Mouse (Mus musculus) cerebellum, postnatal 36 days (tissue): ENCODE results near the gene Ost4.
A peak's percentile ranks its signal among the peaks of the same experiment; 100 is the strongest.

ENCODE experiments used
- DNase-seq, 2 experiments: peaks; one replicate each; pipeline ENCODE4 v3.0.0; 2021 to 2022; ENCODE audit warnings: mixed read lengths in 2 of 2

The Ost4 gene

DNA sequence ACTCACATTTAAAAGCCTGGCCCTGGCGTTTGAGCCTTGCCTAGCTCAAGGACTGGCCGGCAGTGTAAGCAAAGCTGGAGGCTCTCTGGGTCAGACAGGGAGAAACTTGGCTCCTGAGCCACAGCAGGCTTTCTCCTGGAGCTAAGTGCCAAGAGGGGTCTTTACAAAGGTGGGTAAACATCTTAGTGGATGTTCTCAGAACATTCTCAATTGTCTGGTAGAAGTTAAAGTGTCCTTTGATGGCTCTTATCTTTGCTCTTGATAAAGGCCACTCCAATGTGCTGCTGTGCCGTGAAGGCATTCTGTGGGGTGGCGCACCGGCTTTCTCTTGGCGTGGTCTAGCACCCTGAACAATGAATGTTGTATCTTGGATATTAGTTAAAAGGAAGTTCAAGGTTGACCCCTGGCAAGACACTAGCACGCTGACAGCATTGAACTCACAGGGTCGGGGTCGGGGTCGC lies 15.0 kb upstream of the Ost4 start:
- DNase-seq, result no peak

DNA sequence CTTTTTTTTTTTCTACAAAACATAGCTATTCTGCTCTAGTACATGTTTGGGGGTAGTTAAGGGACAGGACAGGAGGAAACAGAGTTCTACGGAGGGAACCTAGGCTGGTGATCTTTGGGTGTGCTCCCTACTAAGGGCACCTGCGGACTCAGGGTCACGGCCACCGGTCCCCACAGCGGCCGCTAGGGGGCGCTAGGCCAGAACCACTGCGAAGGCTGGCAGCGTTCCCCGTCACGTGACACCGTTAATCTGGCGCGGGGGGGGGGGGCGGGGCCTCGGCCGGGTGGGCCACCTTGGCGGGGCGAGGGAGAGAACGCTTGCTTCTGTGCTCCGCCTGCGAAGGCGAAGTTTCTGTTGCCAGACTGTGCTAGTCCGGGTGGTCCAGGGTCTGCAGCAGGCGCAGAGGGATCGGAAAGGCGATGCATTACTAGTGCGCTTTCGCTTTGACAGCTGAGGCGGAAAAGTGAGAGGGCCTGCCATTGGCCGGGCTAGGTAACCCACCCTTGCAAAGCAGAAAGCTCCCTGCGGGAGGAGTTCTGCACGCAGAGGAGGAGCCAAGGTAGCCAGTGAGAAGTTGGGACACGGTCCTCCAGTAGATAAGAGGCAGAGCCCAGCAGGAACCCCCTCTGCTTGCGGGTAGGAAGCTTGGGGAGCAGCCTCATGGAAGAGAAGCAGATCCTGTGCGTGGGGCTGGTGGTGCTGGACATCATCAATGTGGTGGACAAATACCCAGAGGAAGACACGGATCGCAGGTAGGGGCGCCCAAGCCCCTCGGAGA lies 13.9 kb upstream of the Ost4 start, which contains the start of gene Khk:
TSS of gene Khk (plus strand) at position 176 of the 778 bp plus-strand sequence.
- peak; percentile 96 to 97 for DNase-seq

DNA sequence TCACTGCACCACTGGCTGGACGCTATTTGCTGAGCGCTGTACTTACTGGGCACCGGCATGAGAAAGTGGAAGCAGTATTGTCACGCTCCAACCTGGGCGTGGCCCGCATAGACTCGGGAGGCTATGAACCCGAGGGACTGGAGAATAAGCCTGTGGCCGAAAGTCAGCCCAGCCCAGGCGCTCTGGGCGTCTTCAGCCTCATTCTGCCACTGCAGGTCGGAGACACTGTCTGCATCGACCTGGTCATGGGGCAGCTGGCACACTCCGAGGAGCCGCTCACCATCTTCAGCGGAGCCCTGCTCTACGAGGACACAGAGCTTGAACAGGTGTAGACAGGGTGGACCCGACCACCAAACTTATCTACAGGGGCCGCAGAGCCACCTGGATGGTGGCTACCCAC lies 13.0 kb upstream of the Ost4 start:
- no peak for DNase-seq

DNA sequence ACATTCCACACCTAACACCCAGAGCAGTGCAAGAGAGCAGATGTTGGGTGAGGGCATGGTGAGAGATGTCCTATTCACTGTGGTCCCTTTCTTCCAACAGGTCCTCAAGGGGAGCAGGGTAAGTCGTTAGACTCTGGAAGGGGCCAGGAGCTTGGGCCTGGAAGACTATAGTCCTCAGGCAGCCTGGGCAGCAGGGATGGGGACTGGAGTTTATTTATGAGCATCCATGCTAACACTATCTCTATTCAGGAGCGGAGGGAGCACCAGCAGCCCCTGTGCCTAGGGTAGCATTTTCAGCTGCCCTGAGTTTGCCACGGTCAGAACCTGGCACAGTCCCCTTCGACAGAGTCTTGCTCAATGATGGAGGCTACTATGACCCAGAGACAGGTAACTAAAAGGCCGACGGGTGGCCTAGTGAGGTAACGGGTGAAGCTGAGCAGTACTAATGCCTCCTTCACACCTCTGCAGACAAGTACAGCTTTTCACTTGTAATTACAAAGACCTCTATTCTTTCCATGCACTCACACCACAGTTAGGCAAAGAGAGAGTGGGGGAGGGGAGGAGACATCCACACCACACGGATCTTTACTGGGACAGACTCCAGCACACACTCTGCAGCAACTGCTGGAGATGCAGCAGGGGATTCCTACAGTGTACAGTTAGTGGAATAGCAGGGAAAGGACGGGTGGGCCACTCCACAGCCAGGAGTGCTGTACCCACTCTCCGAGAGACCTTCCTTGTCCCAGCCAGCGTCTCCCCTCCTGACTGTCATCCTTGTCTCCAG lies 12.4 kb upstream of the Ost4 start:
- DNase-seq, result no peak

DNA sequence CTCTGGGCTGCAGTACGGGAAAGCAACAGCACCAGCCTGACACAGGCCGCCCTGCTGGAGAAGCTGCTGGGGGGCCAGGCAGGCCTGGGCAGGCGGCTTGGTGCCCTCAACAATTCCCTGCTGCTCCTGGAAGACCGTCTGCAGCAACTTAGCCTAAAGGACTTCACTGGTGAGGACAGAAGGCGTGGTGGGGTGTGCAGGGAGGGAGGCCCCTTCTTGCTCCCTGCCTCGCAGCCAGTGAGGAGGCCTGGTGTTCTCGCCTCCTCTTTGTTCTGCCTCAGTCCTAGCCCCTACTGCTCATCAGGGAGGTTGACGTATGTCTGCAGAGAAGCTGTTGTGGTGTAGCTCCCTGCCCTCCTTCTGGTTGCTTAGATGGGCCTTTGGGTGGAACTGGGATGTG lies 11.1 kb upstream of the Ost4 start:
- DNase-seq, result no peak

DNA sequence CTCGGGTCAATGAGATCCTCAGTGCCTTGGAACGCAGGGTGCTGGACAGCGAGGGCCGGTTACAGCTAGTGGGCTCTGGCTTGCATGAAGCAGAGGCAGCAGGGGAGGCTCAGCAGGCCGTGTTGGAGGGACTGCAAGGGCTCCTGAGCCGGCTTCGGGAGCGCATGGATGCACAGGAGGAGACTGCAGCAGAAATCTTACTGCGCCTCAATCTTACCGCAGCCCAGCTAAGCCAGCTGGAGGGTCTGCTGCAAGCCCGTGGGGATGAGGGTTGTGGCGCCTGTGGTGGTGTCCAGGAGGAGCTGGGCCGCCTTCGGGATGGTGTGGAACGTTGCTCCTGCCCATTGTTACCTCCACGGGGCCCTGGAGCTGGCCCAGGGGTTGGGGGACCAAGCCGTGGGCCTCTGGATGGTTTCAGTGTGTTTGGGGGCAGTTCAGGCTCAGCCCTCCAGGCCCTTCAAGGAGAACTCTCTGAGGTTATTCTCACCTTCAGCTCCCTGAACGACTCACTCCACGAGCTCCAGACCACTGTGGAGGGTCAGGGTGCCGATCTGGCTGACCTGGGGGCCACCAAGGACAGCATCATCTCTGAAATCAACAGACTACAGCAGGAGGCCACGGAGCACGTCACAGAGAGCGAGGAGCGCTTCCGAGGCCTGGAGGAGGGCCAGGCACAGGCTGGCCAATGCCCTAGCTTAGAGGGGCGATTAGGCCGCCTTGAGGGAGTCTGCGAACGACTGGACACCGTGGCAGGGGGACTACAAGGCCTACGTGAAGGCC lies 10.5 kb upstream of the Ost4 start:
- DNase-seq, result no peak

DNA sequence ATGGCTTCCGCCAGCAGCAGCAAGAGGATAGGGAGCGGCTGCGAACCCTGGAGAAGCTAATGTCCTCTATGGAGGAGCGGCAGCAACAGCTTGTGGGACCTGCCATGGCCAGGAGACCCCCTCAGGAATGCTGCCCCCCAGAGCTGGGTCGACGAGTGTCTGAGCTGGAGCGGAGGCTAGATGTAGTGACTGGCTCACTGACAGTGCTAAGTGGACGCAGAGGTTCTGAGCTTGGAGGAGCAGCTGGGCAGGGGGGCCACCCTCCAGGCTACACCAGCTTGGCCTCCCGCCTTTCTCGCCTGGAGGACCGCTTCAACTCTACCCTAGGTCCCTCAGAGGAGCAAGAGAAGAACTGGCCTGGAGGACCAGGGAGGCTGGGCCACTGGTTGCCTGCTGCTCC lies 9.8 kb upstream of the Ost4 start:
- DNase-seq, result no peak

DNA sequence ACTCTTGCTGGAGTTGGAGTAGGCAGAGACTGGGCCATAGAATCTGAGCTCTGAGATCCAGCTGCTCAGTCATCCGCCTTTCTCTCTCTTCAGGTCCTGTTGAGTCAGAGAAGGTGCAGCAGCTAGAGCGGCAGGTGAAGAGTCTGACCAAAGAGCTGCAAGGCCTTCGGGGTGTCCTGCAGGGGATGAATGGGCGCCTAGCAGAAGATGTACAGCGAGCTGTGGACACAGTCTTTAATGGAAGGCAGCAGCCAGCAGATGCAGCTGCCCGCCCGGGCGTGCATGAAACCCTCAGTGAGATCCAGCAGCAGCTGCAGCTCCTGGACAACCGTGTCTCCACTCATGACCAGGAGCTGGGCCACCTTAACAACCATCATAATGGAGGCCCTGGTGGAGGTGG lies 9.3 kb upstream of the Ost4 start:
- DNase-seq, result no peak

DNA sequence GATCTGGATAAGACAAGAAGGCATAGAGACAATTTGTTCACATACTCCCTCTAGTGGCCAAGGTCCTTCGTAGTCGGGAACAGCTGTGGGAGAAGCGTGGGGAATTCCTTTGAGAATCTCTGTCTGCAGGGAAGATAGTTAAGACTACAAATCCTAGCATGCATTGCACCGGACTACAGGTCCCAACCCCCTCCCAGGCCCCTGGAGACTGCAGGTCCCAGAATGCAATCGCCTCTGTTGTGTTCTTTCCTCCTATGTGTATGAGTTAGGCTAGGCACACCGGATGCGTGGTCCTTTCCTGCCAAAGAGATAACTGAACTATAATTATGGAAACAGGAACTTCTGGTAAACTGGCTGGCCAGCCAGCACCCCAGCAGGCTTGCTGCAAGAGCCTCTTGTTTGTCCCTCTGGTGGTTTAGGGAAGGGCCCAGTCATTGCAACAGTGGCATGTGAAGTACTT lies 8.4 kb upstream of the Ost4 start:
- peak; percentile 78 to 81 for DNase-seq

DNA sequence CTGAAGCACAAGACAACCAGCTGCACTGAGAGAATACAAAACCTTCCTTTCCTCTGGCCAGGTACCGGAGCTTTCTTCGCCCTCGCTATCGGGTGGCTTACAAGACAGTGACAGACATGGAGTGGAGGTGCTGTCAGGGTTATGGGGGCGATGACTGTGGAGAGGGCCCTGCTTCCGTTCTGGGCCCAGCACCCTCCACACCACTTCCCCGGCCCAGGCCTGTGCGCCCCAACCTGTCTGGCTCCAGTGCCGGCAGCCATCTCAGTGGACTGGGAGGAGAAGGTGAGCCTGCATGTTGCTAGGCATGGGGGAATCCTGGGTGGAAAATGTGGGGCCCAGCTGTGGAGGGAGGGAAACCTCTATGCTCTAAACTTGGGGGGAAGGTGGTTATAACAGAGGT lies 7.9 kb upstream of the Ost4 start:
- DNase-seq, result no peak

DNA sequence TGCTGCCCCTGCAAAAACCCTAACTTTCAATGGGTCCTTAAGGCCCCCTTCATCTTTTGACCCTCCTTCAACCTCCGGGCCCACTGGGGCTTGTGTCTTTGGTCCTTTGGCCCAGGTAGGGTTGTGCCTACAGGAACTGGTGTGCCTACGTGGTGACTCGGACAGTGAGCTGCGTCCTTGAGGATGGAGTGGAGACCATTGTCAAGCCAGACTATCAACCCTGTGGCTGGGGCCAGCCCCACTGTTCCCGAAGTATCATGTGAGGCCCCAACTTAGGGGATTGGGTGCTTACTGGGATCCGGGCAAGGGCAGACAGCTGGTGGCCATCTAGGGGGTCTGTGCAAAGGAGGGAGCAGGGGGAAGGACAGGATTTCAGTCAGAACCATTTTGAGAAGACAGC lies 7.3 kb upstream of the Ost4 start:
- no peak for DNase-seq

DNA sequence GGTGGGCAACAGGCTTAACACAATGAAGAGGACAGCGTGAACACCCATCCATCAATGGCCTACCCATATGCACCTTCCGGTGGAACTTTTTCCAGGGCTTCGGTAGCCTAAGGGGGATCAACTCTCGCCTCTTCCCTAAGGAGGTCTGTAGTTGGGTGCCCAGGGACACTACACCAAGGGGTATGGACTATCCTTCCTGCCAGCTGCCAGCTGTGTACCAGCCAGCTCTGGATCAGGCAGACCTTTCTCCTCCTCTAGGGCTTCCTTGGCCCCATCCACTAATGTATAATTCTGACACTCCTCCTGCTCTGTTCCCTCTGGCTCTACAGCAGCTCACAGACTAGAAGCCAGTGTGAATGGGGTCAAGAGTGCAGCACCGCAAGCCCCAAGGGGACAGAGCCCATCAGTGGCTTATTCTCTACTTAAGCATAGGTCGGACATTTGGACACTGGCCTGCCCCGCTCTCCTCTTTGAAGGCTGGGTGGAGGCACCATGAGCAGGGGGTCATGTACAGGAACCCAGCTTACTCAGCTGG lies 6.6 kb upstream of the Ost4 start:
- no peak for DNase-seq

DNA sequence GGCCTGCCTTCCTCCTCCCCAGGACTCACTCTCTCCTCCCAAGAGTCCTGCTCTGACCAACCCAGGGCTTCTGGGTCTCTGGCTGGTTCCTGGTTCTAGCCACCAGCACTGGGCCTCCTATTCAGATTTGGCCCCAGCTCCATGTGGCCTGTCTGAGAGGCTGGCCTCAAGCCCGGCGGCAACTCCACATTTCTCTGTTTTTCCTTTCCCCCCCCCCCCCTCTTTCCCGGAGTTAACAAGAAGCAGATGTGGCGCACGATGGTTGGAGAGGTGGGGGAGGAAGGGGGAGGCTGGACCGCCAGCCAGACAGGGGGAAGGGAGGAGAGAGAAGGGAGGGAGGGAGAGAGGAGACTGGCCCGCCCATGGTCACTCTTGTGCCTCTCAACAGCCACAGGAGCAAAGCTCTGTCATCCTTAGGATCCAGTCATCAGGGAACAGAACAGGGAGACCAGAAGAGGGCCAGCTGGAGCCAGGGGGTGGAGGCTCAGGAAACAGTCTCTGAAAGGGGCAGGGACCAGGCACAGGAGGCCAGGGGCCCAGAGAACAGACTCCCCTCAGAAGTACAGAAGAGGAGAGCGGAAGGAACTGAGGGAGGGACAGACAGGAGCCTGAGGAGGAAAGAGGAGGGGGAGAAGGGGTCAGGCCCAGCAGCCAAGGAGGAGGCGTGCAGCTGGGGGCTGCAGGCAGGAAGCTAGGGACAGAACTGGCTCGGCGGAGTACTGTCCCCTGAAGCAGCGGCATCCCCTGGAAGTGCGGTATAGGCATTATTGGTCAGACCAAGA lies 5.7 kb upstream of the Ost4 start, which contains the start of gene Emilin1:
TSS of gene Emilin1 (plus strand) at position 343 of the 782 bp plus-strand sequence.
- no peak for DNase-seq

DNA sequence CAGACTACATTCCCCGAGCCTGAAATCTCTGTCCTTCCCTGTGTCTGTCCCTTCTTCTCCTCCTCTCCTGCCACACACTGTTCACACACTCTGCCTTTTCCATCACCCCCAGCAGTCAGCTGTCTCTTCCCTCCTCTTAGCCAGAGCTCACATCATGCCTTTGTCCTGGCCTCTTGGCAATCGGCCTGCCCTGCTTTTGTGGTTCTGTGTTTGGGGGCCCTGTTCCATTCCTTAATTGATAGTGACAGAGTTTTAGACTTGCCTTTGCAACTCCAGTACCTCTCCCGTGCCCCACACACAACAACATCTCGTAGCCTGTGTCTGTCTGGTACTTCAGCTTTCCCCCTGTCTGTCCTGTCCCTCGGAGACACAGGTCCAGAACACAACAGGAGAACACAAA lies 4.6 kb upstream of the Ost4 start:
- no peak for DNase-seq

DNA sequence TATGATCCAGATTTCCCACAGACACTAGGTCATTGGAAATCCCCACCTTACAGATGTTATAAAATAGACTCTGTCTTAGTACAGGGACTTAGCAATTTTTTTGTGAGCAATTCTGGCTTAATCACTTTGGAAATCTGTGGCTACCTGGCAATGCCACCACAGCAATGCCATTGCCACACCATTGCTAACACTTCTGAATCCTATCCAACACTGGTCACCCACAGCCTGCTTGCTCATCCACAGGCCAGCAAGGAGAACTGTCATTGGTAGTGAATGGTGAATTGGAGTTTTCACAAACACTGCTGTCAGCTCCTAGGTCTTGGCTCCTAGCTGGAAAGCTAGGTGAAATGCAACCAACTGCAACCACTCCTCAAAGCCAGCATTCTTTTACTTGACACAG lies 2.9 kb upstream of the Ost4 start:
- no peak for DNase-seq

DNA sequence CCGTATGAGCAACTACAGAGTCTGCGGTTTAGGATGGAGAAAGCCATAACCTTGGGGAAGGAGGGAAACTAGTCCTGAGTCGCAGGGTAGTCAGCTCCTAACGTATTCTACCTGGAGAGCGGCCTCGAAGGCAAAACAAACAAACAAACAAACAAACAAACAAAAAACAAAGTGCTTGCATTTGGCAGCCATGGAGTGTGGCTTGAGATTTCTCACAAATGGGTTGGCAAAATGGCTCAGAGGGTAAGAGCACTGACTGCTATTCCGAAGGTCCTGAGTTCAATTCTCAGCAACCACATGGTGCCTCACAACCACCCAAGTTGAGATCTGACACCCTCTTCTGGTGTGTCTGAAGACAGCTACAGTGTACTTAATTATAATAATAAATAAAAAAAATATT lies 2.3 kb upstream of the Ost4 start:
- DNase-seq, result no peak

DNA sequence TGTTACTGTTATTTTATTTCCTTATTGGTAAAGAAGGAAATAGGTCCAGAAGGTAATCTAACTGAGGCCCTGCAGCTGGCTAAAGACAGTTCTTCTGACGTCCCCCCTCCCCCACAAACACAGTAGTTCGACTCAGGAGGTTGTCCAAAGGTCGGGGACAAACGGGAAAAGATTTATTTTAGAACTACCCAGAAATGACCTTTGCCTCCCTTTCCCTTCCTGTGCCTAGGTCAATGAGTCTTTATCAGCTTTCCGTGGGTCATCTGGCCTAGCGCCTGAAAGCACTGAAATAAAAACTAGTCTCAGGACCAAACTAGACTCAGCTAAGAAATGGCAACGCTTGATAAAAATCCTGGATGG lies 1.7 kb upstream of the Ost4 start:
- DNase-seq, result no peak

DNA sequence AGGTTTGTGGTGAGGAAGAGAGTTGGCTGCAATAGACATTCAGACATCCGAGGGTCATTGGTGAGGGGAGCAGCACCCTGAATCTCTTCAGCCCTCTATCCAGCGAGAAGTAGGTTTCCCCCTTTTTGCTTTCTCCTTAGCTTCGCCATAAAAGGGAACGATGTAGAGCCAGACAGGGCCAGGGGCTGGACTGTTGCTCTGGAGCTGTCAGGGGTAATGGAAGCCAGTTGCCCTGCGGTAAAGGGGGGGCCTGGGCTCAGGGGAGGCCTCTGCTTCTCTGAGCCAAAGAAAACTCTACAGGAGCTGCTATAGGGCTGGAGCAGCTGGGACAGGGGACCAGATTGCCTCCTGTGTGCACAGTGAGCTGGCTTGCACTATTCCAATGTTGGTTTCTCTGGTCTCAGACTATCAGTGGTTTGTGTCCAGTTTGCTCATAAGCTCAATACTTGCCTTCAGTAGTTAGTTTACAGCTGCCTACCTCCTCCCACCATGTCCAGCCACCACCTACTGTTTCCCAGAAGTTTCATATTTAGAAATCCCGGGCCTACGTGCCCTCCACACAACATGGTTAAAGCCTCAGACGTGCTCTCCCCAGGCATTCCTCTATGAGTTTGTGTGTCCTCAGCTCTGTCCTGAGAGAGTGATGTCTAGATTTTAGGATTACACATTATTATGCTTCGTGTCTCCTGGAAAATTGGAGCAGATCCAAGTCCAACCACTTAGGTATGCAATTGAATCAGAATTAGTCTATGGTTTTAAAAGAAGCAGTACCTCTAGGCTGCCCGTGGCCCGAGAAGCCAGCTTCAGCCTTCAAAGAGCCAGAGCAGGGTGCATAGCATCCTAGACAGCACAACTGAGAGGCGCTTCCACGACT lies 1.1 kb upstream of the Ost4 start:
- no peak for DNase-seq

DNA sequence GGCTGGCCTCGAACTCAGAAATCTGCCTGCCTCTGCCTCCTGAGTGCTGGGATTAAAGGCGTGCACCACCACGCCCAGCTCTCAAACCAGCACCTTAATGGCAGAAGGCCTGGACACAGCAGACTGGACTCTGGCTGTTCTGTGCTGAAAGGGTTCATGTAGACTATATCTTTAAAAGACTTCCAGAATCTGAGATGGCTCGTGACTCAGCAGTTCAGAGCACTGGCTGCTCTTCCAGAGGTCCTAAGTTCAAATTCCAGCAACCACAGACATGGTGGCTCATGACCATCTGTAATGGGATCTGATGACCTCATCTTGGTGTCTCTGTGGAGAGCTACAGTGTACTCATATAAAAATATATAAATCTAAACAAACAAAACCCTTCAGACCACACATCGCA lies 5.7 kb downstream of the Ost4 start:
- no peak for DNase-seq

DNA sequence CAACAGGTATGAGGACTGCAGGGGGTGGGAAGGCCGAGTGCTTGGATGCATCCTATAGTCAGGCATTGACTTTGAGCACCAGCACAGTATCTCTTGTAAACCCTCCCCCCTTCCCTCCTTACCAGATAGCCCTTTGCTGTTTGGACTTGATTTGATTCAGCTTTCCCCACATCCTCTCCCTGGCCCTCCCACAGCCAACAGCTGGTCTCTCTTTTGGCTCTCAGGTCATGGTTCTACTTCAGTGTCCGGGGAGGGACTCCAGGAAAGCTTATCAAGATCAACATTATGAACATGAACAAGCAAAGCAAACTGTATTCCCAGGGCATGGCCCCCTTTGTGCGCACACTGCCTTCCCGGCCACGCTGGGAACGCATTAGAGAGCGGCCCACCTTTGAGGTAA lies 17.2 kb downstream of the Ost4 start:
- DNase-seq, result no peak

DNA sequence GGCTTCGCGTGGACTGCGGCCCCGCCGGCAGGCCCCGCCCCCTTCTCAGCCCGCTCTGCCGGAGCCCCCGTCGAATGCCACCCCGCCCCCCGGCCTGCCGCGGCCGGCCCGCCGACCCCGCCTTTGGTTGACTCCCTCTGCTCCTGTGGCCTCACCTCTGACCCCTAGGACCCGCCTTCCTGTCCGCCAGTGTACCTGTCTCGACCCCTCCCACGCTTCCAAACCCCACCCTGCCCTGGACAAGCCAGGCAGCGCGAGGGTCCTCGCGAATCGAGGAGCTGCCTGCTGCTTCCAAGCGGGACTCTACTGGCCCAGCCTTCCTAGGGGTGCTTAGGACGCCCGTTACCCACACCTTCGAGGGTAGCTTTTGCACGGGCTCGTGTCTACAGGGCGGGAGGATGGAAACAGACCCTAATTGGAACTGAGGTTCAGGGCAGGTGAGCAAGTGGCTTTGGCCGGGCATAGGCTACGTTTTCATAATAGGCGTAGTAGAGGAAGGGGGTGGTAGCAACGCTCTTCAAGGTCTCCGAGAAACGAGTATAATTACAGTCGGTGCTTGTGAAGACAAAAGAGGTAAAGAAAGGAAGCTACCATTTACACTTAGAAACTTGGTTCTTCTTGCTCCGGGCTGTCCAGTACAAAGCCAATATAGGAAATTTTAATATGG lies 18.4 kb downstream of the Ost4 start:
- no peak for DNase-seq
